Mouse (Mus musculus) naive thymus-derived CD4-positive, alpha-beta T cell, adult 5 months (primary cell): ENCODE data around the gene Asf1b. TPM values are rescaled to one million over a fixed set of nuclear protein-coding genes. Genes with fewer than 3 reads are reported as not detected.

Source experiments
- polyA plus RNA-seq: library from polyadenylated mRNA; unstranded; fragments of 100-300 nt; shearing (Covaris generic); gene quantifications from one replicate; pipeline ENCODE4 v1.2.1, GENCODE M21; 2017

The Asf1b gene
- 7.9 TPM for polyA plus RNA-seq

GRCm38 (mm10) chr8:83955106-83955957, at the start of gene Asf1b, which contains the start of gene Gm10644:
Gene Asf1b (plus strand): TSS chr8:83955507.
Gene Gm10644 (minus strand): TSS chr8:83955205.

DNA sequence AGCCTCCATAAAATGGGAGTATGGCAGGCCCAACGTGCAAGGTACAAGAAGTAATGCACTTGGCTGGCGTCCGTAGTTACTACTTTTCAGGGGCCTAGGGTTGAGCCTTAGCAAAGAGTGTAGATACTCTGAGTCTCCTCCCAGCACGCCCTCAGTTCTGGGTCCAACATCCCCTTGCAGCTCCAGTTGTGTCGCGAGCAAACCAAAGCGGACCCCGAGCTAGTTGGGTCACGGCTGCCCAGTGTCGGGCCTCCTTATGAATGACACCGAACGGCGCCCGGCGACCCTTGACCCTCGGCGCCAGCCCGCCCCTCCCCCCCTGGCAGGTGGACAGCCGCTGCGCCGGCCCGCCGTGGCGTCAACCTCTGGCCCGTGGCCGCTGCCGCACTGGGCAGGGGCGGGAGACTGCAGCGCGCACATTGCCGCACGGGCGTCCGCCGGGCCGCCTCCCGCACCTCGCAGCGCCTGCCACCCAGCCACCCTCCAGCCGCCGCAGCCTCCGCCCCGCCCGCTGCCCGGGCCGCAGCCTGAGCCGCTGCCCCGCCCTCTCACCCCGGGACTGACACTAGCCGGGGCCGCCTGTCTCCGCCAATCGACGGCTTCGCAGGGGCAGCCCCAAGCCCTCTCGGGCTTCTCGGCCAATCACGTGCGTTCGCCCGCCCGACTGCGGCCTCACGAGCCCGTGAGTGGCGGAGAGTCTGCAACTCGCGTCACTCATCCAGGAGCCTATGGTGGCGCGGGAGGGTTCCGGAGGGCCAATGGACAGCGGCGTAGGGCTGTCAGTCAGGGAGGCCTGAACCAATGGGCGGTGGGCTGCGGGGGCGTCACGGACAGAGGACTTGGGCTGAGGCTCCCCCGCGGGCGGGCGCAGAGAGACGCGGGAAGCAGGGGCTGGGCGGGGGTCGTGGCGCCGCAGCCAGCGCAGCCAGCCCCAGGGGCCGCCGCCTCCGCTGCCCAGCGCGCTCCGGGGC, 17.1 kb downstream of the Asf1b start, which contains the start of gene Prkaca:
TSS of gene Prkaca (plus strand) at position 844 of the 971 bp plus-strand sequence.

DNA sequence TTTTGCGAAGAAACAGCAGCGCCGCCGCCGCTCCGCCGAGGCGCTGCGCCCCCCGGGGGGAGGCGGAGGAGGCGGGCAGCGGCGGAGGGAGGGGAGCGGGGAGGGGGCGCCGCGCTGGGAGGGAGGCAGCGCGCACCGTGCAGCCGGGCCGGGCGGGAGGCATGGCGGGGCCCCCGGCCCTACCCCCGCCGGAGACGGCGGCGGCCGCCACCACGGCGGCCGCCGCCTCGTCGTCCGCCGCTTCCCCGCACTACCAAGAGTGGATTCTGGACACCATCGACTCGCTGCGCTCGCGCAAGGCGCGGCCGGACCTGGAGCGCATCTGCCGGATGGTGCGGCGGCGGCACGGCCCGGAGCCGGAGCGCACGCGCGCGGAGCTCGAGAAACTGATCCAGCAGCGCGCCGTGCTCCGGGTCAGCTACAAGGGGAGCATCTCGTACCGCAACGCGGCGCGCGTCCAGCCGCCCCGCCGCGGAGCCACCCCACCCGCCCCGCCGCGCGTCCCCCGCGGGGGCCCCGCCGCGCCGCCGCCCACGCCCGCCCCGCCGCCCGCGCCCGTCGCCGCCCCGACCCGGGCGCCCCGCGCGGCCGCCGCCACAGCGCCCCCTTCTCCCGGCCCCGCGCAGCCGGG, 42.3 kb downstream of the Asf1b start, which contains the start of gene Samd1:
TSS of gene Samd1 (plus strand) at position 162 of the 631 bp plus-strand sequence.

GRCm38 (mm10) chr8:84001281-84002000, 46.1 kb downstream of the Asf1b start, which contains the start of gene 1700067K01Rik:
Gene 1700067K01Rik (plus strand): TSS chr8:84001502.

DNA sequence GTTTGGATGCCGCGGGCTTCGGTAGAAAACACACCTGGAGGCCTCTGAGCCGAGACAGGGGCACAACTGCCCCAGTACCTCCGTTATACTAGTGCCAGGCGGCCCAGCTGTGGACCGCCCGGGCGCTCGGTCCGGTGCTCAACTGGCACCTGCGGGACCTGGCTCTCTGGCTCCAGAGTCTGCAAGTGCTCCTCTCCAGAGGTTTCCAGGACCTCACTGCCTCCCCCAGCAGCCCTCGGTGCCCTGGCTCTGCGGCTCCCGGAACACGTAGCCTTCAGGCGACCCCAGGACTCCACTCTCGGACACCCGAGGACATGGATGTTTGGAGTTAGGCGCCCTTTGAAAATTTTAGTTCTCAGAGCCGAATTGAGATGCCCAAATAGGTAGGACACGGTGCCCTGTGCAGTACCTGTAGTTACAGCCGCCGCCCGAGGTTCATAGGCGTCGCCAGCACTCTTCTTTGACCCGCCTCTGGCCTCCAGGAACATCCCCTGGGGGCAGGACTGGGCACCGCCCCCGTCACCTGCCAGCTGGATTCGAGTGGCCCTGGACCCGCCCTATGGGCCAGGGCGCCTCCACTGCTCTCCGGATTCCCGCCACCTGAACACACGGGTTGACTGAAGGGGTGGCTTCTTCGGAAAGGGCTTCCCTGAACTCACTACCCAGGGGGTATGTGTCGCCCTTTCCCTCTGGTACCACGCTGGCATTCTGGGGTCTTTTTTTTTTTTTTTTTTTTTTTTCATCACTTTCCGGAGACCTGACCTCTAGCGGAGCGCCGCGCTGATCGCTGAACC, 56.6 kb downstream of the Asf1b start, which contains the start of gene 2210011C24Rik:
TSS of gene 2210011C24Rik (minus strand) at position 467 of the 794 bp plus-strand sequence.

Other genes with a start within 250 kb of the Asf1b start
- 158 TPM for gene Ddx39, start 240.3 kb upstream of the Asf1b start, polyA plus RNA-seq
- gene Adgre5, start 214.2 kb upstream of the Asf1b start, polyA plus RNA-seq, result 485 TPM
- 10.1 TPM for gene Adgrl1, start 55.4 kb upstream of the Asf1b start, polyA plus RNA-seq
- 1.3 TPM for gene Gm10644, start 302 bp upstream of the Asf1b start, polyA plus RNA-seq
- 45.4 TPM for gene Prkaca, start 17.5 kb downstream of the Asf1b start, polyA plus RNA-seq
- 9.2 TPM for gene Samd1, start 42.2 kb downstream of the Asf1b start, polyA plus RNA-seq
- gene 1700067K01Rik, start 46.0 kb downstream of the Asf1b start, polyA plus RNA-seq, result 0.68 TPM
- gene 2210011C24Rik, start 56.7 kb downstream of the Asf1b start, polyA plus RNA-seq, result not detected
- 9.5 TPM for gene Palm3, start 66.0 kb downstream of the Asf1b start, polyA plus RNA-seq
- 200 TPM for gene Il27ra, start 87.1 kb downstream of the Asf1b start, polyA plus RNA-seq
- gene Rln3, start 89.5 kb downstream of the Asf1b start, polyA plus RNA-seq, result 0.76 TPM
- gene Gm10643, start 109.6 kb downstream of the Asf1b start, polyA plus RNA-seq, result 1.2 TPM
- 29.8 TPM for gene Rfx1, start 111.3 kb downstream of the Asf1b start, polyA plus RNA-seq
- gene Dcaf15, start 149.3 kb downstream of the Asf1b start, polyA plus RNA-seq, result 28.4 TPM
- 2.1 TPM for gene Podnl1, start 170.5 kb downstream of the Asf1b start, polyA plus RNA-seq
- gene Cc2d1a, start 192.4 kb downstream of the Asf1b start, polyA plus RNA-seq, result 26.8 TPM
- gene 4930432K21Rik, start 192.5 kb downstream of the Asf1b start, polyA plus RNA-seq, result 3.4 TPM
- gene Nanos3, start 229.7 kb downstream of the Asf1b start, polyA plus RNA-seq, result not detected